Mouse (Mus musculus) retina, embryonic 14.5 days (tissue): ENCODE data around the gene S100a3.

Experiments used
- DNase-seq: peaks from one replicate; pipeline ENCODE4 v3.0.0-alpha.2; 2015; ENCODE audit warnings: low spot score

Gene S100a3

GRCm38 (mm10) chr3:90560008-90560628 lies at the start of gene S100a3:
TSS of gene S100a3 (plus strand) at chr3:90560578.
- no peak for DNase-seq

- DNase-seq, result no peak
Observed at GRCm38 (mm10) chr3:90512276-90512675, 48.1 kb upstream of the S100a3 start.

GRCm38 (mm10) chr3:90512948-90513642 lies 47.3 kb upstream of the S100a3 start:
- no peak for DNase-seq

GRCm38 (mm10) chr3:90513796-90514590 lies 46.4 kb upstream of the S100a3 start, which contains the start of the genes S100a1 and S100a13:
TSS of gene S100a1 (minus strand) at chr3:90514392.
TSS of gene S100a13 (plus strand) at chr3:90514435.
- DNase-seq, result peak; percentile 53

DNA sequence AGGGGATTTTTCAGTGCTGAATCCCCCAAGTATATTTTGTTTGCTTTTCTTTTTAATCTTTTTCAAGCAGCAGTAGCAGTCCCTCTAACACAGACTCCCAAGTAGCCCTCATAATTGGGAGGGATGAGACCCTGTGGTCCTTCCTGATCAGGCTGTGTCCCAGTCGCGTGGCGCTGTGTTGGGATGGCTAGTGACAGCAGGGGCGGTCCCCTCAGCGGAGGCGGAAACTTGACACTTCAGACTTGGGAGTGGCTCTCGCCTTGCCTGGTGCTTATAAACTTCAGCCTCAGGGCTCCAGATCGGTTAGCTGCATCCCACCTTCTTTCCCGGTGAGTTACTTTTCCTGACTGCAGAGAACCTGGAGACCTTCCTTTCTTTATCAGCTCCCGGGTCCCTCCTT lies 45.7 kb upstream of the S100a3 start:
- DNase-seq, result peak; percentile 68

DNA sequence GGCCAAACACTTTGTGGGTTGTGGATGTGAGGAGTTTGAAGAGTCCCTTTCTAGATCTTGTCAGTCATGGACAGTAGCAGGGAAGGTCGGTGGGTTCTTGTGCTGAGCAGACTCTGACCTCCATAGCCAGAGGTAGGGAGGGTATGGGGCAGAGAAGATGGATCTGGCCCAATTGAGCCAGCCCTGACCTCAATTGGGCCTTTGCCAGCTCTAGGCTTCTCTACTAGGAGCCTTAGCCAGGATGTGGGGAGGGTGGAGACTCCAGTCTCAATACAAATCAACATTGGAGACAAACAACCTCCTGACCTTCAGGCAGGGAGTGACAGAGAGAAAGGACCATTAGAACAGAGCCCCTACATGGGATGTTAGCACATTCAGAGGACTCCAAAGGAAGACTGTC lies 45.1 kb upstream of the S100a3 start:
- no peak for DNase-seq

- DNase-seq, result no peak
Observed at GRCm38 (mm10) chr3:90515789-90516188, 44.6 kb upstream of the S100a3 start.

GRCm38 (mm10) chr3:90517711-90518110 lies 42.7 kb upstream of the S100a3 start:
- no peak for DNase-seq

DNA sequence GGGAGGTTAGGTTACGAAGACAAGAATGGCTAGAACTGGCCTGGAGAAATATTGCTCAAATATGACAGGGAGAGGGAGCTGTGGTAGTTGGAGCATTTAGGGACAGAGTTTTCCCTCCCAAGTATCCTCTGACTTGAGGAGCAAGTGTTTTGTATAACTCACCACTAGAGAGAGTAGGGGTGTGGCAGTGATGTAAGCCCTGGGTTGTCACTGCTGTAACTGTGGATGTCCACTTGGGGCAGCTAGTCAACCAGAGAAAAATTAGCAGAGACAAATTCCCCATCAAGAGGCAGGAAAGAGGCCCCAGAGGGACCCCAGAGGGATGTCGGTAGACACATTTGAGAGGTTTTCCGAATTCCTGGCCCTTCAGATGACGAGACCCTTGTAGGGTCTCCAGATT lies 35.0 kb upstream of the S100a3 start:
- peak; percentile 72 for DNase-seq

DNA sequence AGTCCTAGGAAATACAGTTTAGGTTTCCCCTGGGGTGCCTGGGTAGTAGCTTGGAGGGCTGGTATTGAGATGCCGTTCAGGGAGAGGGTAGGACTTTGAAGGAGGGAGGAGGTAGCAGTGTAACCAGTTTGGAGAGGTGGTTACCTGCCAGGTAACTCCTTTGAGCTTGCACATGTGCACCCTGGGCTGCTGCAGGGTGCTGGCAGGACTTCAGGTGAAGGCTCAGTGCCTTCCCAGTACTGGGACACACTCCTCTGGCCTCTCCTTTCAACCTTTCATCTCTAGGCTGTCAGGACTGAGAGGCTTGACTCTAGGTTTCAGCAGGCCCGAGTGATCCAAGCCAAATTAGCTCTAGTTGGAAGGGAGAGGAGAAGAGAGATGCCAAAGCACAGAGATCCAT lies 34.3 kb upstream of the S100a3 start:
- DNase-seq, result no peak

DNA sequence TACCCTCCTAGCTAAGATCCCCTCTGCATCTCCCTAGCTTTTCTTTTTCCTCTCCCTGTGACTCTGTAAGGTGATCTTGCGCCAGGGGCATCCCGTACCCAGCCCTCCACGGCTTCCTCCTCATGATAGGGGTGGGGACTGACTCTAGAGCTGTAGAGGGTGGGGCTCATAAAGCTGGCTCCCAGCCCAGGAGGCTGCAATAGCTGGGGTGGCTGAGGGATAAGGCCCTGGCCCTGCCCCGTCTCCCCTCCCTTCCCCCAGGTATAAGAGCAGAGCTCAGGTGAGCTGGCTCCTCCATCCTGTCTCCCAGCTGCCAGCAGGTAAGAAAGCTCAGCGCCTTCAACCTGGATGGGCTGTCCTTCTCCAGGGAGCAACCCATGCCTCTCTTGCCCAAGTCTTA lies 33.8 kb upstream of the S100a3 start, which contains the start of gene S100a14:
Gene S100a14, plus strand, starts transcription at position 277 of the 400 bp plus-strand sequence.
- no peak for DNase-seq

DNA sequence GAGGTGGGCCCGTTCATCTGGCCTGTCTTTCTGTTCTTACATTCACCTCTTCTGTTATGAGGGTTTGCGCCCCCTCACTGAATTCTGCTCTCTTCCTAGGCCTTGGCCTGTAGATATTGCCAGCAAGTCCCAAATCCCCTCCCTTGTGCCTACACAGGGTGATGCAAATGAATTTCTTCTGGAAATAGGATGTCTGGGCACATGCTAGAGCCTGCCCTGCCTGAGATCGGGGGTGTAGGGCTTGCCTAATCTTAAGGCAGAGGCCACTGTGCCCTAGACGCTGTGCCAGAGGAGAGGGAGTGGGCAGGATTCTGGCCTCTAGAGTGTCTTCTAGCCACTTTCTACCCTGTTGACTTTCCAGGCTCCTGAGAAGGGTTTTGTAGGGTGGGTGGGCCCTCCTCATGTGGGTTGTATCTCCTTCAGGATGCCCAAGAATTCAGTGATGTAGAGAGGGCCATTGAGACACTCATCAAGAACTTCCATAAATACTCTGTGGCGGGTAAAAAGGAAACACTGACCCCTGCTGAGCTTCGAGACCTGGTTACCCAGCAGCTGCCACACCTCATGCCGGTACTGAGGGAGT lies 33.0 kb upstream of the S100a3 start:
- no peak for DNase-seq

- no peak for DNase-seq
Observed at GRCm38 (mm10) chr3:90531713-90532112, 28.7 kb upstream of the S100a3 start.

DNA sequence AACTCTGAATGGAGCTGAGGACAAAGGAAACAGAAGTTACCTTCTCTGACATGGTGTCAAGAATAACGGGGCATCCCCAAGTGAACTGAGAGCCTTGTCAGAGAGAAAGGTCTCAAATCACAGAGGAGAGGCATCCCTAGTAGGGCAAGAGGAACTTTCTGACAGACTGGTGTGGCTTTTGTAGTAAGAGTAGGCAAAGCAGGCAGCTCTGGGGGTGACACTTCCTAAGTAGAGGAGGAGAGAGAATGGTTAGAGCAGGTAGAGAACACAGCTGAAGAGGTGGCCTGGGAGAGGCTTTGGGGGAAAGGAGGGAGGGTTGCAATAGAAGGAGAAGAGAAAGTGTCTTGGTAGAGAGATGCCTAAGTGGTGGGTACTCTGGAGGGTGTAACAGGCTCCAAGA lies 24.9 kb upstream of the S100a3 start:
- no peak for DNase-seq

DNA sequence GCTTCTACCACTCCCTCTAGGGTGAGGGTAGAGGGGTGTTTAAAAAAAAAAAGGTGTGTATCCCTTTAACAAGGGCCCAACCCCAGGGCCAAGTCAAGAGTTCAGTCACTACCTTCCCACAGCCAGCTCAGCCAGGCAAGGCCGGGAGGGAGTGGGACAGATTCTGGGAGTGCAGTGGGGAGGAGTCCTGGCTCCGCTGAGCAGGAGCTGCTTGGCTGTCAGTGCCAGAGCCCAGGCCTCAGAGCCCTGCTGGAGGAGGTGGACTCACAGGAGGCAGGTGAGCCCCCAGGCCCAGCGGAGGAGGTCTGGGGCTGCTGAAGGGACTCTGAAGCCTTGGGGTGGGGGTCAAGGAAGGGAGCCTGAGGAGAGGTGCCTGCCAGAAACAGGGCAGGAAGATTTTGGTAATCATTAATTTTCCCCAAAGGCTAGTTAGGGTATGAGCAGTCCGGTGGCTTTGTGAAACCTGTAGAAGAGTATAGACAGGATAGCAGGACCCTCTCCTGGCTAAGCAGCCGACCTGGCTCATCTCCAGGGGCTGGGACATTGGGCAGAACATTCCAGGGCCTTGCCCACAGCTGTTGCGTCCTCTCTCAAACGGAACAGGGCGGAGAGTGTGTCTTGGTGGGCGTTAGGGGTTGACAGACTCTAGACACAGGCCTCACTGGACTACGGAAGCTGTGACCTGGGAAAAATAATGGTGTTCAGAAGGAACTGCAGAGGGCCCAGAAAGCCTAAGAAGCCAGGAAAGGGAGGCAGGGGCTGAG lies 23.1 kb upstream of the S100a3 start, which contains the start of gene S100a16:
Gene S100a16, plus strand, starts transcription at position 114 of the 764 bp plus-strand sequence.
- no peak for DNase-seq

DNA sequence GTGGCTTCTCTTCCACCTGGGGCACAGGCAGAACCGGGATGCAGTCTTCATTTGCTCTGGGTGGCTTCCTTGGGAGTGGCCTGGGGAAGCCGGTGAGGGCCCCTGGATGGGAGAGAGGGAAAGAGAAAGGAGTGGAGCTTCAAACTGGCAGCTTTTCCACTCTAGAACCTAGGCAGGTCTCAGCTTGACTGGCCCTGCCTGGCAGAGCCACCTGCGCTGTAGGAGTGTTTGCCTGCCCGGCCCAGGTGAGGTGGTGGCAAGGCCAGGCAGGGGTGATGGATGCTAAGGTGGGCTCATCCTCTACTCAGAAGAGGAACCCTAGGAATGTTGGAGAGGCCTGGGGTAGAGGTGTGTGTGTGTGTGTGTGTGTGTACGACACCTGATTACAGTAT lies 22.5 kb upstream of the S100a3 start:
- no peak for DNase-seq

GRCm38 (mm10) chr3:90540904-90541303 lies 19.5 kb upstream of the S100a3 start:
- DNase-seq, result peak; percentile 37

GRCm38 (mm10) chr3:90549676-90550420 lies 10.5 kb upstream of the S100a3 start:
- no peak for DNase-seq

DNA sequence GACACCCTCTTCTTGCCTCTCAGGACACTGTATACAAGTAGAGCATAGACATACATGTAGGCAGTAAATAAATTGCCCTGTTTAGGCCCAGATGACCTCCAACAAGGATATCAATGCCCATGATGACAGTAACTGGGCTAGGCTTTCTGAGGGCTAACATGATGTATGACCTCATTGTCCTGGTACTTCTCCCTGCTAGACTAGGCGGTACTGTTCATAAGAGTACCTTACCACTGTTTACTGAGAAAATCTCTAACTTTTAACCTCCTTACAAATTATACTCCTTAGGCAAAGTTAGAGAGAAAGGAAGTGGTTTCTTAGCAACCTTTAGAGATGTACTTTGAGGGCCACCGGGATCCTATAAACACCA lies 10.0 kb upstream of the S100a3 start:
- DNase-seq, result no peak

DNA sequence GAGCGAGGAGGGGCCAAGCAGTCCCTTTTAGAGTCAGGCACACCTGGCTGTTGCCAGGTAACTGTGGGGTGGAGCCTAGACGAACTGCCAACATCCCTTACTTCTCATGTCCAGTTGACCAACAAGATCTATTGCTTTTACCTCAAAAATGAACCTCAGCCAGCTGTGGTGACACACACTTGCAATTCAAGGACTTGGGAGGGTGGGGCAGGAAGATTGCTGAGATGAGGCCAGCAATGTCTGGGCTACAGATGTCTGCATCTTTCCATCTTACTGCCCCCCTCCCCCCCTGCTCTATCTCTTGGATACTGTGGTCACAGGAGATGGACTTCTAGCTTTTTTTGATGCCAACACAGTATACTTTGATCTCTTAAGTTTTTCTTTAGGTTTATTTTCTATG lies 8.1 kb upstream of the S100a3 start:
- no peak for DNase-seq

DNA sequence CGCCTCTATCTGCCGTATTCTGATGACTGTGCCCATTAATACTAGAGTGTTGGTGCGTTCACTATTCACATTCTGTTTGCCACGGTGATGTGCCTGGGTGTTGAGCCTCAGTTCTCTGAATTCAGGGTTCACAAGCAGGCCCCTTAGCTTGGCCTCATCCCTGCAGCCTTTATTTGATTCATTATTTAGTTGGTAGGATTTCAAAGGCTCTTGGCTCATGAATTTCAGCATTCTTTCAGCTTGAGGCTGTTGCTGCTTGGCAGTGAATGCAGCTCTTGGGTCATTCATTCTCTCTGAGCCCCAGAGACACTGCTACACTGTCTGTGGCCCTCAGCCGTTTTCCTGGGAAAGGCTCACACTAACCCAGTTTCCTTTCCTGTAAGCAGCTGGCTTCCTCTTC lies 4.4 kb upstream of the S100a3 start:
- DNase-seq, result no peak
